Mouse (Mus musculus) lung, adult 2 months (tissue): ENCODE results near the gene Arl14. TPM values are rescaled to one million over a fixed set of nuclear protein-coding genes. Genes with fewer than 3 reads are reported as not detected.

Experiments
- DNase-seq: peaks from one replicate; pipeline ENCODE4 v3.0.0; 2022
- H3K4me1 ChIP-seq: fragments of 200-500 bp; 2 replicates; pipeline ENCODE4 v1.6.1; 2011; ENCODE audit warnings: low read length; ENCODE audit not compliant: control insufficient read depth, insufficient read depth
- H3K4me3 ChIP-seq: fragments of 200-500 bp; replicated peaks from 2 replicates; pipeline ENCODE3; 2011; ENCODE audit warnings: low read depth, mild to moderate bottlenecking, control low read depth, low read length; ENCODE audit errors: extremely low read depth
- CTCF ChIP-seq: fragments of 200-500 bp; IDR thresholded peaks from 2 replicates; pipeline ENCODE4 v1.5.1; 2011; ENCODE audit warnings: mild to moderate bottlenecking, low read length, control low read depth; ENCODE audit not compliant: insufficient read depth
- POLR2A ChIP-seq: fragments of 200-500 bp; IDR thresholded peaks from 2 replicates; pipeline ENCODE4 v1.6.1; 2011; ENCODE audit warnings: low read depth, mild to moderate bottlenecking, control low read depth, low read length, borderline replicate concordance; ENCODE audit errors: extremely low read depth
- WGBS: fragments of 180-500 bp; shearing (Covaris S2); methylation state at CpG from one replicate; pipeline ENCODE4 v1.1.7; 2018; 5-methylcytosine and 5-hydroxymethylcytosine counted together
- polyA plus RNA-seq: library from polyadenylated mRNA; depleted of rRNA; stranded (reverse); fragments of >200 nt; gene quantifications from 2 replicates; pipeline ENCODE4 v1.2.3, GENCODE M21; 2012; rRNA removed

The Arl14 gene
- polyA plus RNA-seq, 1 experiment: not detected

- TF ChIP-seq CTCF: no peak
- TF ChIP-seq POLR2A: no peak
- WGBS: 46% methylated on average over 7 of the region's 7 CpGs
Measured at GRCm38 (mm10) chr3:69271812-69272211, 49.6 kb downstream of the Arl14 start.

More at GRCm38 (mm10) chr3:69271812-69272211, 49.6 kb downstream of the Arl14 start:
- Histone ChIP-seq H3K4me1 (no peaks in the 10 kb centered on the region), H3K4me3 (no peak overlapping the region)
- no peak for DNase-seq

Other genes with a start within 250 kb of the Arl14 start
- gene Ift80, start 217.8 kb upstream of the Arl14 start, polyA plus RNA-seq: 2.4 and 4.4 TPM in 2 replicates
- gene Smc4, start 217.7 kb upstream of the Arl14 start, polyA plus RNA-seq: 2.8 and 5.4 TPM in 2 replicates
- gene Trim59, start 177.7 kb upstream of the Arl14 start, polyA plus RNA-seq: 0.26 and 0.69 TPM in 2 replicates
- 10.1 and 13.1 TPM in 2 replicates for gene Kpna4, start 95.3 kb upstream of the Arl14 start, polyA plus RNA-seq
- gene Ppm1l, start 94.4 kb downstream of the Arl14 start, polyA plus RNA-seq: 3.0 and 5.2 TPM in 2 replicates